Mouse (Mus musculus) stomach, postnatal 0 days (tissue): ENCODE measurements around the gene Cyp2d10. TPM values are rescaled to one million over a fixed set of nuclear protein-coding genes. Genes with fewer than 3 reads are reported as not detected.

Source experiments
- ATAC-seq: fragments of 200-750 bp; cut with Nextera tagmentation; 2 replicates; pipeline ENCODE4 v1.8.0; 2017; ENCODE audit not compliant: low FRiP score, low TSS enrichment
- DNase-seq: peaks from one replicate; pipeline ENCODE4 v3.0.0-alpha.2; 2016; ENCODE audit warnings: low spot score
- H3K27ac ChIP-seq: fragments of 300-500 bp; sonication (generic); replicated peaks from 2 replicates; pipeline ENCODE4 v1.5.1; 2014; ENCODE audit warnings: mild to moderate bottlenecking, control low read depth
- H3K27me3 ChIP-seq: fragments of 300-500 bp; sonication (generic); 2 replicates; pipeline ENCODE4 v1.6.1; 2014; ENCODE audit warnings: low read length; ENCODE audit not compliant: control insufficient read depth, insufficient read depth
- H3K36me3 ChIP-seq: fragments of 300-500 bp; sonication (generic); 2 replicates; pipeline ENCODE4 v1.6.1; 2014; ENCODE audit warnings: low read length, mixed read lengths; ENCODE audit not compliant: control insufficient read depth, insufficient read depth
- H3K4me1 ChIP-seq: fragments of 300-500 bp; sonication (generic); replicated peaks from 2 replicates; pipeline ENCODE4 v1.6.1; 2014; ENCODE audit warnings: antibody characterized with exemption; ENCODE audit not compliant: control insufficient read depth, insufficient read depth
- H3K4me2 ChIP-seq: fragments of 300-500 bp; sonication (generic); replicated peaks from 2 replicates; pipeline ENCODE4 v1.6.1; 2014; ENCODE audit warnings: low read depth, mild to moderate bottlenecking, control low read depth, moderate library complexity
- H3K4me3 ChIP-seq: fragments of 300-500 bp; sonication (generic); 2 replicates; pipeline ENCODE4 v1.5.1; 2014; ENCODE audit warnings: low read depth, low read length, control low read depth
- H3K9ac ChIP-seq: fragments of 300-500 bp; sonication (generic); 2 replicates; pipeline ENCODE4 v1.6.1; 2014; ENCODE audit warnings: mild to moderate bottlenecking, low read length, control low read depth, mixed read lengths
- H3K9me3 ChIP-seq: fragments of 300-500 bp; sonication (generic); 2 replicates; pipeline ENCODE4 v1.6.1; 2016; ENCODE audit warnings: low read length; ENCODE audit not compliant: control insufficient read depth
- CTCF ChIP-seq: IDR thresholded peaks from 2 replicates; pipeline ENCODE4 v1.5.1; 2016; ENCODE audit warnings: antibody characterized with exemption, low read depth, mild to moderate bottlenecking, moderate library complexity
- EP300 ChIP-seq: optimal IDR thresholded peaks from 2 replicates; pipeline ENCODE3; 2016; ENCODE audit warnings: antibody characterized with exemption
- WGBS: fragments of 180-500 bp; shearing (Covaris S2); extraction: QIAGEN DNeasy Blood & Tissue Kit; methylation state at CpG from one replicate; pipeline ENCODE4 v1.1.7; 2014; 5-methylcytosine and 5-hydroxymethylcytosine counted together
- microRNA-seq: library from miRNA; unstranded; fragments of <30 nt; microRNA quantifications from one replicate; pipeline ENCODE4, GENCODE M21; 2016
- polyA plus RNA-seq: library from polyadenylated mRNA; unstranded; fragments of >200 nt; fragmentation: Nextera tagmentation; extraction: Ambion mirVana; gene quantifications from 2 replicates; pipeline ENCODE4 v1.2.1, GENCODE M21; 2015

Gene Cyp2d10
- polyA plus RNA-seq, 1 experiment from 2014 or later: 2.1 TPM

DNA sequence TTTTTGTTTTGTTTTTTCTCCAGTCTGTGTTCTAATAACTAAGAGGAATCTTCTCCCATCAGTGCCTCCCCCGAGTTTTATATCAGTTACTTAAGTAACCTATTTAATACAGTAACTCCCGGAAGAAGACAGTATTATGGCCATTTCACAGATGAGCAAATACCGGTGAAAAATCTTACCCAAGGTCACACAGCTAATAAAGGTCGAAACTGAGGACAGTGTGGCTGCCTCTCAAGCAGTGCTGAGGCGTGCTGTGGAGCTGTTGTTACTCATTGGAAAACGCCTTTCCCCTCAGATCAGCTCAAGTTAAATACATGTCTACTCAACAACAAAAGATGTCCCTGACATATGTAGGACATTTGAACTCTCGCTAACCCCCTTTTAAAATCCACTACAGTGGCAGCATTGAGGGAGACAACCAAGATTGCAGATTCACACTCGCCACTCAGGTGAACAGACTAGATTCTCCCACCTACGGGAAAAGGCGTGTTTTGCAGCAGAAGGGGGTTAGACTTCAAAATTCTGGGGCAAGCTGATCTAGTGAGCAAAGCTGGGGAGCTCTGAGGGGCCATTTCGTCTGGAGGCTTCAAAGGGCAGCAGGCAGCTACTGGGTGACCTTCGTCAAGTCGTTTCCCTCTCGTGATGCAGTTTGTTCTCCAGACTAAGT, 53.8 kb downstream of the Cyp2d10 start:
- Histone ChIP-seq H3K9me3 (no peaks in the 10 kb centered on the region), H3K36me3 (peaks cover 15% of the 10 kb centered on the region), H3K4me3 (peak overlapping the region; percentile 96), H3K4me2 (peak overlapping the region; percentile 81), H3K9ac (peak overlapping the region; percentile 98), H3K27ac (peak overlapping the region; percentile 89), H3K4me1 (no peaks in the 10 kb centered on the region), H3K27me3 (no peaks in the 10 kb centered on the region)
- DNase-seq (no peak), ATAC-seq (no peak)
- WGBS: 17% methylated on average over 14 of the region's 14 CpGs
- TF ChIP-seq CTCF: no peak
- TF ChIP-seq EP300: no peak

Small RNA genes lying within 50 kb of the gene (microRNA-seq; reads per million reads assigned to microRNA genes)
- gene Gm25990: not detected
- gene Gm27331: not detected
- gene Gm27622: not detected
- not detected for gene Mir7684

Other genes starting within 250 kb of the Cyp2d10 start
- gene Shisa8, start 194.4 kb downstream of the Cyp2d10 start, polyA plus RNA-seq: 0.06 and 0.23 TPM in 2 replicates
- not detected in 2 replicates for gene Tnfrsf13c, start 182.8 kb downstream of the Cyp2d10 start, polyA plus RNA-seq
- gene Cenpm, start 162.4 kb downstream of the Cyp2d10 start, polyA plus RNA-seq: 24.0 and 27.0 TPM in 2 replicates
- 0.23 and 0.24 TPM in 2 replicates for gene 1500009C09Rik, start 154.8 kb downstream of the Cyp2d10 start, polyA plus RNA-seq
- 2.1 and 2.9 TPM in 2 replicates for gene Sept3, start 132.3 kb downstream of the Cyp2d10 start, polyA plus RNA-seq
- gene Wbp2nl, start 108.2 kb downstream of the Cyp2d10 start, polyA plus RNA-seq: 0.08 and 0.11 TPM in 2 replicates
- gene Naga, start 68.3 kb downstream of the Cyp2d10 start, polyA plus RNA-seq: 83.1 and 88.9 TPM in 2 replicates
- gene Pheta2, start 68.3 kb downstream of the Cyp2d10 start, polyA plus RNA-seq: 6.2 and 6.3 TPM in 2 replicates
- gene Smdt1, start 68.2 kb downstream of the Cyp2d10 start, polyA plus RNA-seq: 286 and 296 TPM in 2 replicates
- 514 and 516 TPM in 2 replicates for gene Ndufa6, start 52.9 kb downstream of the Cyp2d10 start, polyA plus RNA-seq
- 5.5 TPM in 2 replicates for gene Cyp2d22, start 26.9 kb downstream of the Cyp2d10 start, polyA plus RNA-seq
- gene Cyp2d11, start 13.2 kb downstream of the Cyp2d10 start, polyA plus RNA-seq: not detected in 2 replicates
- 1.6 and 2.0 TPM in 2 replicates for gene Cyp2d9, start 26.2 kb upstream of the Cyp2d10 start, polyA plus RNA-seq
- gene Cyp2d12, start 147.9 kb upstream of the Cyp2d10 start, polyA plus RNA-seq: 0.10 and 0.11 TPM in 2 replicates
- 0.98 and 1.1 TPM in 2 replicates for gene Cyp2d34, start 213.8 kb upstream of the Cyp2d10 start, polyA plus RNA-seq